Mouse (Mus musculus): ENCODE measurements at regions not wholly inside any gene's neighbourhood (a gene's known extent, or its start where the extent isn't known, plus 50 kb on each side); places are given as distances from the start of the nearest gene placed in this dataset.

DNA sequence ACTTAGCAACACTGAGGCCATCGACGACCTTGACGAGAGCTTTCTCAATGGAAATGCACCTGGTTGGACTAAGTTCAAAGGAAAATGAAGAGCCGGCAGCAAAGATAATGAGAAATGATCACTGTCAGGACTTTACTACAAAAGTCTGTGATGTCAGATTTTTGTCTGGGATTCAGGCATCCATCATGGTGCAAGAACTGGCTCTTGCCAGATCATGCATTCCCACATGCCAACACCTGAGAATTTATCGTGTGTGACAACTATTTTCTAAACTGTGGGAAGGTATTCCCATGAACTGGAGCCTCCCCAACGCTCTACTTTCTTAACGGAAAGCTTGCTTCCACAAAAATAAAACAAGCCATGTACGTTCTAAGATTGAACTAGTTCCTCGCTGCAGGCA is 58.1 kb downstream of the Irx6 start:
- no peaks in the 10 kb centered on the region for H3K4me1 ChIP-seq (ENCODE audit: control insufficient read depth, insufficient read depth, low read length)
- H3K4me3 ChIP-seq (ENCODE audit: low read depth, low read length) = no peak overlapping the region
- no peak overlapping the region for H3K27ac ChIP-seq (ENCODE audit: low read depth, low read length)
- WGBS = 90% methylated on average over 9 of the region's 9 CpGs
- H3K4me2 ChIP-seq (ENCODE audit: low read depth) = no peak overlapping the region
- no peaks in the 10 kb centered on the region for H3K9me3 ChIP-seq (ENCODE audit: control insufficient read depth, low read length)
- no peaks in the 10 kb centered on the region for H3K36me3 ChIP-seq (ENCODE audit: control insufficient read depth, insufficient read depth, low read length)
- no peak overlapping the region for H3K9ac ChIP-seq (ENCODE audit: low read length)
- ATAC-seq (ENCODE audit: insufficient read depth, low FRiP score, low TSS enrichment) (no peak), DNase-seq (ENCODE audit: low spot score) (no peak)
- H3K27me3 ChIP-seq (ENCODE audit: control insufficient read depth, insufficient read depth, low read length) = no peaks in the 10 kb centered on the region

DNA sequence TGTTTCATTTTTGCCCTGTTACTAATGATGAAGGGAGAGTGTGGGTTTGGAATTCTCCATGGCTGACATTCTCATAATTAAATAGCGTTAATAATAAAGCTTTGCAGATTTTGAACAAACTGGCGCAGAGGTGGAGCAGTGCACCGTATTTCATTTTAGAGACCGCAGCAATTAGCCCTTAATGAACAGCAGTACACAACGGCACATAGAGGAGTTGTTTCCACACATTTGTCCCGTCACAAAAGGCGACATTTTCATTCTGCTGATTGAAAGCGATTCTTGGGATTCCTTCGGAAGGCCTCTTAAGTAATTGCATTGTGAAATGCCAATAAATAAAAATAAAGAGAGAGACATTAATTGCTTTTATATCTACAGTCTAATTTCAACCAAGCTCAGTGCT is 61.6 kb downstream of the Irx6 start:
- no peak overlapping the region for H3K9ac ChIP-seq (ENCODE audit: low read length)
- no peaks in the 10 kb centered on the region for H3K9me3 ChIP-seq (ENCODE audit: control insufficient read depth, low read length)
- H3K27me3 ChIP-seq (ENCODE audit: control insufficient read depth, insufficient read depth, low read length) = no peaks in the 10 kb centered on the region
- 66% methylated on average over 9 of the region's 9 CpGs for WGBS
- ATAC-seq (ENCODE audit: insufficient read depth, low FRiP score, low TSS enrichment) (no peak), DNase-seq (ENCODE audit: low spot score) (no peak)
- no peak overlapping the region for H3K4me3 ChIP-seq (ENCODE audit: low read depth, low read length)
- no peak overlapping the region for H3K4me2 ChIP-seq (ENCODE audit: low read depth)
- H3K36me3 ChIP-seq (ENCODE audit: control insufficient read depth, insufficient read depth, low read length) = no peaks in the 10 kb centered on the region
- H3K27ac ChIP-seq (ENCODE audit: low read depth, low read length) = no peak overlapping the region
- H3K4me1 ChIP-seq (ENCODE audit: control insufficient read depth, insufficient read depth, low read length) = peaks cover 5% of the 10 kb centered on the region; the same call in 1 of the 2 replicates

DNA sequence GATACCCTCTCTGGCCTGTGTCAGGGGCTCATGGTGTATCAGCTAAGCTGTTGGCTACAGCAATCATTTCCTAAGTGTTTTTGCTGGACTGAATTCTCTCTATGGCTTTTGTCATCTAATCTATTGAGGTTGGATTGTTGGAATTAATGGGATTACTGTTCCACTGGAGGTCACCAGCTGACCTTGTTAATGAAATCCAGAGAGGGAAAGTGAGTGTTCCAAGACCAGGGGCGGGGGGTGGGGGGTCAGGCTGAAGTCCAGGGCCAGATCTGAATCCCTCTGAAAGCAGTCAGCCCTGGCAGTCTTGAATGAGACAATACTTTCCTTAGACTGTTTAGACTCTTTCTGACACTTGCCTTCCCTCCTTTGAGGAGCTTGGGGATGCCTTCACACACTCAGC is 64.0 kb downstream of the Irx6 start:
- DNase-seq (ENCODE audit: low spot score) (no peak), ATAC-seq (ENCODE audit: insufficient read depth, low FRiP score, low TSS enrichment) (no peak)
- no peak overlapping the region for H3K9ac ChIP-seq (ENCODE audit: low read length)
- H3K4me2 ChIP-seq (ENCODE audit: low read depth) = no peak overlapping the region
- peaks cover 10% of the 10 kb centered on the region; the same call in 1 of the 2 replicates for H3K4me1 ChIP-seq (ENCODE audit: control insufficient read depth, insufficient read depth, low read length)
- no peak overlapping the region for H3K27ac ChIP-seq (ENCODE audit: low read depth, low read length)
- no peaks in the 10 kb centered on the region for H3K9me3 ChIP-seq (ENCODE audit: control insufficient read depth, low read length)
- 40% methylated on average over 1 of the region's 1 CpGs for WGBS
- H3K36me3 ChIP-seq (ENCODE audit: control insufficient read depth, insufficient read depth, low read length) = no peaks in the 10 kb centered on the region
- no peaks in the 10 kb centered on the region for H3K27me3 ChIP-seq (ENCODE audit: control insufficient read depth, insufficient read depth, low read length)
- H3K4me3 ChIP-seq (ENCODE audit: low read depth, low read length) = no peak overlapping the region

DNA sequence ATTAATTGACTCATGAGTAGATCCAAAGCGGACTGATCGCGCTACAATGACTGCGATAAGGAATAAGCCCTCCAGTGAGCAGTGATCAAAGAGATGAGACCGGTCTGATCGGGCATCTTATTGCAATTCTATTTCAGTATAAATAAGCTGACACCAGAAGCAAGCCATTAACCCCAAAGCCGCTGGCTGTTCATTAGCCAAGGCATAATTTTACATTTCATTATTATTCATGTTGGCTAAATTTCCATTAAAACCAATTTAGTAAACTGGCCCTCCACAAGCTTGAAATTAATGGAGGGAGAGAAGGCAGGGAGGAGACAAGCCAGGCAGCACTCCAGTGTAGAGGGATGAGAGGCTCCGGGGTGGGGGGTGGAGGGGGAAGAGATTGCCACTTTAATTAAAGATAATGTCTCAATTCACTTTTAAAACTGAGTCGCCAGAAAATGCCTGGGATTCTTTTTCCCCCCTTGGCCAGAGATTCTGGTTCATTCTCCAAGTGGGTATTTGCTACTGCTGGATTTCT is 66.3 kb downstream of the Irx6 start:
- H3K4me1 ChIP-seq (ENCODE audit: control insufficient read depth, insufficient read depth, low read length) = peaks cover 10% of the 10 kb centered on the region; the same call in 1 of the 2 replicates
- WGBS = 78% methylated on average over 9 of the region's 9 CpGs

DNA sequence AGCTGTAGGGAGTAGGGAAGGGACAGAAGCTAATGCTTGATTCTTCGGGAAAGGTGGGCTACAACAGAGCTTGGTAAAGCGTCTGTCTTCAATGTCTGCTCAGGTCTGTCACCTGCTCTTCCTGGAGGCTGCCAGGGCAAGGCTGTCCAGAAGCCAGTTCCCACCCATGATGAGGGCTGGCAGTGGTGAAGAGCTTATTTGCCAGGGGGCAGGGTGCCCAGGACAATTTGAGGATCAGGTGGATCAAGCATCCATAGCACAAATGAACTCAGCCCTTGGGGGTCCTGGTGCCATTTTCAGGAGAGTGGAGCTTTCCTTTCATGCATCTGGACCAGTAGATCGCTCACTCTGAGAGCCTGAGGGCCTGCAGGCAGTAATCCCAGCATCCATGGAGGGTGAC is 67.7 kb downstream of the Irx6 start:
- Histone ChIP-seq H3K27me3 (ENCODE audit: control insufficient read depth, insufficient read depth, low read length) (no peaks in the 10 kb centered on the region), H3K9ac (ENCODE audit: low read length) (no peak overlapping the region), H3K4me1 (ENCODE audit: control insufficient read depth, insufficient read depth, low read length) (peaks cover 10% of the 10 kb centered on the region; the same call in 1 of the 2 replicates), H3K9me3 (ENCODE audit: control insufficient read depth, low read length) (no peaks in the 10 kb centered on the region), H3K4me2 (ENCODE audit: low read depth) (no peak overlapping the region), H3K27ac (ENCODE audit: low read depth, low read length) (no peak overlapping the region), H3K36me3 (ENCODE audit: control insufficient read depth, insufficient read depth, low read length) (no peaks in the 10 kb centered on the region), H3K4me3 (ENCODE audit: low read depth, low read length) (no peak overlapping the region)
- DNase-seq (ENCODE audit: low spot score) (no peak), ATAC-seq (ENCODE audit: insufficient read depth, low FRiP score, low TSS enrichment) (no peak)
- WGBS = 85% methylated on average over 3 of the region's 3 CpGs

More for the DNA sequence above, 66.3 kb downstream of the Irx6 start:
- H3K9ac ChIP-seq (ENCODE audit: low read length) = no peak overlapping the region
- DNase-seq (ENCODE audit: low spot score) (no peak), ATAC-seq (ENCODE audit: insufficient read depth, low FRiP score, low TSS enrichment) (no peak)
- H3K4me2 ChIP-seq (ENCODE audit: low read depth) = no peak overlapping the region
- no peak overlapping the region for H3K4me3 ChIP-seq (ENCODE audit: low read depth, low read length)
- no peak overlapping the region for H3K27ac ChIP-seq (ENCODE audit: low read depth, low read length)
- no peaks in the 10 kb centered on the region for H3K27me3 ChIP-seq (ENCODE audit: control insufficient read depth, insufficient read depth, low read length)
- H3K36me3 ChIP-seq (ENCODE audit: control insufficient read depth, insufficient read depth, low read length) = no peaks in the 10 kb centered on the region
- no peaks in the 10 kb centered on the region for H3K9me3 ChIP-seq (ENCODE audit: control insufficient read depth, low read length)

DNA sequence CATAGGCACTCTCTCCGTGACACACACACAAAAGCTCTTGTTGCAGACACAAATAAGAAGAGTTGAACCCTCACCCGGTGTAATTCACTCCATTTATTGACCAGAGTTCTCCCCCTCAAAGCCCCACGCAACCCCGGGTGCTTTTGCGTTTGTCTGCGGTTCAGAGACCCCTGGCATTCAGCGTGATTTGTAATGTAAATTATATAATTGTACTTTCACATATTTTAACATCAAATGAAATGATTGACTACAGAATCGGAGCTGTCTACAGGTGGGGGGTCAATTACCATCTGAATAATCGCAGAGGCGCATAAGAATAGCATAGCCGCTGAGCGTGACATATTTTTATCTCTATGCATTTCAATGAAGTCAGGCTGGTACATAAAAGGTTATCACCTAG is 69.0 kb downstream of the Irx6 start:
- Histone ChIP-seq H3K4me2 (ENCODE audit: low read depth) (no peak overlapping the region), H3K4me3 (ENCODE audit: low read depth, low read length) (no peak overlapping the region), H3K9ac (ENCODE audit: low read length) (no peak overlapping the region), H3K27me3 (ENCODE audit: control insufficient read depth, insufficient read depth, low read length) (no peaks in the 10 kb centered on the region), H3K36me3 (ENCODE audit: control insufficient read depth, insufficient read depth, low read length) (no peaks in the 10 kb centered on the region), H3K27ac (ENCODE audit: low read depth, low read length) (no peak overlapping the region), H3K9me3 (ENCODE audit: control insufficient read depth, low read length) (no peaks in the 10 kb centered on the region), H3K4me1 (ENCODE audit: control insufficient read depth, insufficient read depth, low read length) (peaks cover 7% of the 10 kb centered on the region; the same call in 1 of the 2 replicates)
- peak; percentile 74; the same call in 1 of the 2 replicates for ATAC-seq (ENCODE audit: insufficient read depth, low FRiP score, low TSS enrichment)
- DNase-seq (ENCODE audit: low spot score) = no peak
- 30% methylated on average over 12 of the region's 12 CpGs for WGBS

DNA sequence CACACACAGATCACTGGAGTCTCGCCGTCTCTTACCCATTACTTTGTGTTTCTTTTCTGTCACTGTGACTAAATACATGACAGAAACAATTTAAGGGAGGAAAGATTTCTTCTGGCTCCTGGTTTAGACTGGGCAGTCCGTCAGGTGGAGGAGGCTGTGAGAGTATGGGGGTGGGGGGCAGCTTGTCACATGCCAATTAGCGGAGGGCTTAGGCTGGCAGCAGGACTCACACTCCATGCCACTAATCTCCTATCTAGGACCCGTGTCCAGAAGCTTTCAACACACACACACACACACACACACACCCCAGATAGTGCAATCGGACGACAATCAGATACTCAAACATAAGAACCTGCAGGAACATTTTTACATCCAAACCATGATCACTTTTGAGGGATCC is 73.0 kb downstream of the Irx6 start:
- no peak overlapping the region for H3K4me2 ChIP-seq (ENCODE audit: low read depth)

DNA sequence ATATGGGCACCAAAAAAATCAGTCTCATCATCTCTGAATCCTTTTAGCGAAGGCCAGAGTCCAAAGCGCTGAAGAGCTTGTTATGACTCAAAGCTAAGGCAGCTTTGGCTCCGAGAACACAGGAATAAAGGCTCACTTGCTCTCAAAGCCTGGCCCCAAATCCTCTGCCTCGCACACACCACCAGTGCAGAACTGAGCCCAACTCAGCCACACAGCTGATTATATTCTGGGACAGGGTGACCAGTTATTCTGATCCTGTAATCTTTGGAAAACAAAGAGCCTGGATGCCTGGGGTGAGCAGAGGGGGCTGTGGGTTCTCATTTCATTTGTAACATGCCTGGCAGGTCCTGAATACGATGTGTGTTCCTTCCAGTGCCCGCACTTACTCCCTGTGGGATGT is 73.9 kb downstream of the Irx6 start:
- no peak for DNase-seq (ENCODE audit: low spot score)
- 79% methylated on average over 6 of the region's 6 CpGs for WGBS
- no peaks in the 10 kb centered on the region for H3K36me3 ChIP-seq (ENCODE audit: control insufficient read depth, insufficient read depth, low read length)
- H3K4me3 ChIP-seq (ENCODE audit: low read depth, low read length) = no peak overlapping the region
- H3K27me3 ChIP-seq (ENCODE audit: control insufficient read depth, insufficient read depth, low read length) = no peaks in the 10 kb centered on the region
- no peak for ATAC-seq (ENCODE audit: insufficient read depth, low FRiP score, low TSS enrichment)
- no peak overlapping the region for H3K4me2 ChIP-seq (ENCODE audit: low read depth)
- H3K27ac ChIP-seq (ENCODE audit: low read depth, low read length) = no peak overlapping the region
- no peak overlapping the region for H3K9ac ChIP-seq (ENCODE audit: low read length)
- no peaks in the 10 kb centered on the region for H3K9me3 ChIP-seq (ENCODE audit: control insufficient read depth, low read length)
- no peaks in the 10 kb centered on the region for H3K4me1 ChIP-seq (ENCODE audit: control insufficient read depth, insufficient read depth, low read length)

More for the DNA sequence above, 73.0 kb downstream of the Irx6 start:
- Histone ChIP-seq H3K27ac (ENCODE audit: low read depth, low read length) (no peak overlapping the region), H3K27me3 (ENCODE audit: control insufficient read depth, insufficient read depth, low read length) (no peaks in the 10 kb centered on the region), H3K36me3 (ENCODE audit: control insufficient read depth, insufficient read depth, low read length) (no peaks in the 10 kb centered on the region), H3K9me3 (ENCODE audit: control insufficient read depth, low read length) (no peaks in the 10 kb centered on the region), H3K4me3 (ENCODE audit: low read depth, low read length) (no peak overlapping the region), H3K4me1 (ENCODE audit: control insufficient read depth, insufficient read depth, low read length) (0 out of 2 replicates have a peak, but pooled peaks cover 5% of the 10 kb centered on the region), H3K9ac (ENCODE audit: low read length) (no peak overlapping the region)
- WGBS = 75% methylated on average over 7 of the region's 7 CpGs
- no peak for DNase-seq (ENCODE audit: low spot score)
- no peak for ATAC-seq (ENCODE audit: insufficient read depth, low FRiP score, low TSS enrichment)

DNA sequence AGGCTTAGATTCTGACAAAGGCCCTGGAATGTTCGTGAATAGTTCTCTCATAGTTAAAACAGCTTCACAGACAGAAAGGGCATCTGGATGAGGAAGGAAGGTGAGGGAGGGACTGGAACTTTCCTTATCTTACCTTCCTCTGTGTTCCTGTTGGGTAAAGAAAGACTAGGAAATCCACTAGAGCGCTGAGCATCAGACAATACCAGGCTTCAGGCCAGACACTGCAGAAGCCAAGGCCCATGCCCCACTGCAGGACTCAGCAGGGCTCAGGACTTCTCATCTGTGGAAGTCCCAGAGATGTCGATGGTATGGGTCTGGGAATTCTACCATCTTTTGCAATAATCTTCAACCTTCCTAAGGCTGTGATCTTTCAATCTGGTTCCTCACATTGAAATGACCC is 67.2 kb upstream of the Mmp2 start:
- H3K36me3 ChIP-seq (ENCODE audit: control insufficient read depth, insufficient read depth, low read length) = no peaks in the 10 kb centered on the region
- no peaks in the 10 kb centered on the region for H3K27me3 ChIP-seq (ENCODE audit: control insufficient read depth, insufficient read depth, low read length)
- no peak overlapping the region for H3K27ac ChIP-seq (ENCODE audit: low read depth, low read length)
- 91% methylated on average over 3 of the region's 3 CpGs for WGBS
- no peak for ATAC-seq (ENCODE audit: insufficient read depth, low FRiP score, low TSS enrichment)
- DNase-seq (ENCODE audit: low spot score) = no peak
- no peak overlapping the region for H3K4me3 ChIP-seq (ENCODE audit: low read depth, low read length)
- no peaks in the 10 kb centered on the region for H3K4me1 ChIP-seq (ENCODE audit: control insufficient read depth, insufficient read depth, low read length)
- no peak overlapping the region for H3K4me2 ChIP-seq (ENCODE audit: low read depth)
- H3K9me3 ChIP-seq (ENCODE audit: control insufficient read depth, low read length) = no peaks in the 10 kb centered on the region
- H3K9ac ChIP-seq (ENCODE audit: low read length) = no peak overlapping the region

Measured in neural tube, embryonic 11.5 days (tissue).